Mouse (Mus musculus): Measurements from ENCODE around the gene Skap2. TPM values are rescaled to one million over a fixed set of nuclear protein-coding genes. Genes with fewer than 3 reads are reported as not detected.

Skap2 gene
- total RNA-seq (2021): 1 to 10 TPM; 4.5 to 4.9 TPM

GRCm38 (mm10) chr6:52012409-52013244 lies at the start of gene Skap2:
Gene Skap2, minus strand, starts transcription at chr6:52012549.
- intact Hi-C loops (cut with DNase I): no loop called here
- DNase-seq: peak; percentile 99

- DNase-seq: peak; percentile 13
- intact Hi-C loops (cut with DNase I): no loop called here
Measured at GRCm38 (mm10) chr6:52058899-52059448, 46.6 kb upstream of the Skap2 start.

- peak; percentile 14 for DNase-seq
- intact Hi-C loops (cut with DNase I): no loop called here
Measured at GRCm38 (mm10) chr6:52058120-52058519, 45.8 kb upstream of the Skap2 start.

- intact Hi-C loops (cut with DNase I): loop anchor here (5.0 kb wide), 1 partner anchor 68 kb away; no protein-coding TSS in a partner anchor
- no peak for DNase-seq
Measured at GRCm38 (mm10) chr6:52053567-52054561, 41.5 kb upstream of the Skap2 start.

GRCm38 (mm10) chr6:52050062-52050461 lies 37.7 kb upstream of the Skap2 start:
- no peak for DNase-seq
- intact Hi-C loops (cut with DNase I): loop anchor here (5.0 kb wide), 1 partner anchor 72 kb away; no protein-coding TSS in a partner anchor

GRCm38 (mm10) chr6:52045517-52045916 lies 33.2 kb upstream of the Skap2 start:
- intact Hi-C loops (cut with DNase I): no loop called here

GRCm38 (mm10) chr6:52036077-52036476 lies 23.7 kb upstream of the Skap2 start:
- no peak for DNase-seq
- intact Hi-C loops (cut with DNase I): no loop called here

More at GRCm38 (mm10) chr6:52045517-52045916, 33.2 kb upstream of the Skap2 start:
- peak; percentile 19 for DNase-seq

- no peak for DNase-seq
- intact Hi-C loops (cut with DNase I): no loop called here
Measured at GRCm38 (mm10) chr6:52031181-52031580, 18.8 kb upstream of the Skap2 start.

- intact Hi-C loops (cut with DNase I): loop anchor here (10.0 kb wide), 1 partner anchor 107 kb away; no protein-coding TSS in a partner anchor
- DNase-seq: no peak
Measured at GRCm38 (mm10) chr6:52028131-52028530, 15.8 kb upstream of the Skap2 start.

- intact Hi-C loops (cut with DNase I): loop anchor here (10.0 kb wide), 1 partner anchor 108 kb away; no protein-coding TSS in a partner anchor
- DNase-seq: no peak
Measured at GRCm38 (mm10) chr6:52027181-52027580, 14.8 kb upstream of the Skap2 start.

- no peak for DNase-seq
- intact Hi-C loops (cut with DNase I): loop anchor here (10.0 kb wide), 1 partner anchor 109 kb away; no protein-coding TSS in a partner anchor
Measured at GRCm38 (mm10) chr6:52026281-52026680, 13.9 kb upstream of the Skap2 start.

GRCm38 (mm10) chr6:52024730-52025129 lies 12.4 kb upstream of the Skap2 start:
- intact Hi-C loops (cut with DNase I): loop anchor here (10.0 kb wide), 1 partner anchor 110 kb away; no protein-coding TSS in a partner anchor

GRCm38 (mm10) chr6:52022363-52022762 lies 10.0 kb upstream of the Skap2 start:
- no peak for DNase-seq
- intact Hi-C loops (cut with DNase I): loop anchor here (10.0 kb wide), 1 partner anchor 112 kb away; no protein-coding TSS in a partner anchor

More at GRCm38 (mm10) chr6:52024730-52025129, 12.4 kb upstream of the Skap2 start:
- DNase-seq: no peak

- intact Hi-C loops (cut with DNase I): loop anchor here (10.0 kb wide), 1 partner anchor 115 kb away; no protein-coding TSS in a partner anchor
- DNase-seq: no peak
Measured at GRCm38 (mm10) chr6:52020276-52020675, 7.9 kb upstream of the Skap2 start.

- intact Hi-C loops (cut with DNase I): no loop called here
- no peak for DNase-seq
Measured at GRCm38 (mm10) chr6:52013245-52013945, 1.0 kb upstream of the Skap2 start.

- DNase-seq: peak; percentile 65
- intact Hi-C loops (cut with DNase I): no loop called here
Measured at GRCm38 (mm10) chr6:52011559-52012408, 565 bp downstream of the Skap2 start.

- no peak for DNase-seq
- intact Hi-C loops (cut with DNase I): loop anchor here (5.0 to 10.0 kb wide), 2 partner anchors 148 to 825 kb away; partner anchors contain the start of gene Hoxa1
Measured at GRCm38 (mm10) chr6:52009385-52009784, 3.0 kb downstream of the Skap2 start.

- intact Hi-C loops (cut with DNase I): loop anchor here (5.0 to 10.0 kb wide), 2 partner anchors 149 to 824 kb away; partner anchors contain the start of gene Hoxa1
- no peak for DNase-seq
Measured at GRCm38 (mm10) chr6:52008757-52009156, 3.6 kb downstream of the Skap2 start.
